Mouse (Mus musculus) hindbrain, embryonic 15.5 days (tissue): Measurements from ENCODE around the gene Sertm1. TPM values are rescaled to one million over a fixed set of nuclear protein-coding genes. Genes with fewer than 3 reads are reported as not detected.

Source experiments
- ATAC-seq: fragments of 200-750 bp; cut with Nextera tagmentation; 2 replicates; pipeline ENCODE4 v1.8.0; 2017; ENCODE audit warnings: low read depth, moderate number of reproducible peaks, moderate TSS enrichment; ENCODE audit not compliant: low FRiP score
- H3K27ac ChIP-seq: fragments of 300-500 bp; sonication (generic); replicated peaks from 2 replicates; pipeline ENCODE4 v1.5.1; 2015; ENCODE audit warnings: mild to moderate bottlenecking, inconsistent platforms
- H3K27me3 ChIP-seq: fragments of 300-500 bp; sonication (generic); 2 replicates; pipeline ENCODE4 v1.6.1; 2015; ENCODE audit warnings: control low read depth, inconsistent platforms
- H3K36me3 ChIP-seq: fragments of 300-500 bp; sonication (generic); 2 replicates; pipeline ENCODE4 v1.6.1; 2015; ENCODE audit warnings: control low read depth, inconsistent platforms
- H3K4me1 ChIP-seq: fragments of 300-500 bp; sonication (generic); replicated peaks from 2 replicates; pipeline ENCODE4 v1.6.1; 2015; ENCODE audit warnings: control low read depth, inconsistent platforms
- H3K4me2 ChIP-seq: fragments of 300-500 bp; sonication (generic); 2 replicates; pipeline ENCODE4 v1.6.1; 2015; ENCODE audit warnings: moderate library complexity, mild to moderate bottlenecking, inconsistent platforms
- H3K4me3 ChIP-seq: fragments of 300-500 bp; sonication (generic); 2 replicates; pipeline ENCODE4 v1.5.1; 2015; ENCODE audit warnings: mild to moderate bottlenecking, inconsistent platforms
- H3K9ac ChIP-seq: fragments of 300-500 bp; sonication (generic); 2 replicates; pipeline ENCODE4 v1.6.1; 2015; ENCODE audit warnings: inconsistent platforms
- H3K9me3 ChIP-seq: fragments of 300-500 bp; sonication (generic); 2 replicates; pipeline ENCODE4 v1.6.1; 2016; ENCODE audit warnings: control low read depth, inconsistent platforms
- WGBS: fragments of 180-500 bp; shearing (Covaris S2); methylation state at CpG from one replicate; pipeline ENCODE4 v1.1.7; 2015; 5-methylcytosine and 5-hydroxymethylcytosine counted together
- polyA plus RNA-seq: library from polyadenylated mRNA; unstranded; fragments of >200 nt; fragmentation: Nextera tagmentation; extraction: Ambion mirVana; gene quantifications from 2 replicates; pipeline ENCODE4 v1.2.1, GENCODE M21; 2015

The Sertm1 gene
- 1.2 and 1.4 TPM in 2 replicates for polyA plus RNA-seq

DNA sequence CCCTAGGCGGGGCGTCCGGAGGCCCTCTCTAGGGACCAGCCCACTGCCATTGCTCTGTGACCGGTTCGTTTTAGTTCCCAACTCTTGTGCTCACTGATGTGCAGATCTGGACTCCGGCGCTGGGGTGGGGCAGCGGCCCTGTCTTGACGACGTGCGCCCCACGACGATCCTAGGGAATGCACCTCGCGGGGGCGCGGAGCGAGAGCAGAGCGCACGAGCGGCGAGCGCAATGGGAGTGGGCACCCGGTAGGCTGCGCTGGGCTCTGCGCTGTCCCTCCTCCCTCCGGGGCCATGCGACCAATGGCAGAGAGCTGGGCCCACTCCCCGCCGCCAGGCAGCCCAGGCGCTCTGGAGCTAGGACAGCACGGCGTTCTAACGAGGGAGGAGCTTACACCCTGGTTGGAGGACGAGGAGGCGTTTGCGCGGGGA, at the start of gene Sertm1:
Gene Sertm1, minus strand, starts transcription at position 245 of the 429 bp plus-strand sequence.
- peak within 1 kb of the TSS; percentile 46 for H3K9ac ChIP-seq
- H3K27me3 ChIP-seq: peaks cover 4% of the 10 kb centered on the region; the same call in 1 of the 2 replicates
- ATAC-seq: peak; percentile 96
- H3K4me3 ChIP-seq: peak within 1 kb of the TSS; percentile 58
- H3K4me2 ChIP-seq: peak within 1 kb of the TSS; percentile 90
- H3K9me3 ChIP-seq: no peaks in the 10 kb centered on the region
- WGBS: under 1% methylated on average over 38 of the region's 38 CpGs
- peaks cover 14% of the 10 kb centered on the region for H3K4me1 ChIP-seq
- no peaks in the 10 kb centered on the region for H3K36me3 ChIP-seq
- H3K27ac ChIP-seq: no peak within 1 kb of the TSS

DNA sequence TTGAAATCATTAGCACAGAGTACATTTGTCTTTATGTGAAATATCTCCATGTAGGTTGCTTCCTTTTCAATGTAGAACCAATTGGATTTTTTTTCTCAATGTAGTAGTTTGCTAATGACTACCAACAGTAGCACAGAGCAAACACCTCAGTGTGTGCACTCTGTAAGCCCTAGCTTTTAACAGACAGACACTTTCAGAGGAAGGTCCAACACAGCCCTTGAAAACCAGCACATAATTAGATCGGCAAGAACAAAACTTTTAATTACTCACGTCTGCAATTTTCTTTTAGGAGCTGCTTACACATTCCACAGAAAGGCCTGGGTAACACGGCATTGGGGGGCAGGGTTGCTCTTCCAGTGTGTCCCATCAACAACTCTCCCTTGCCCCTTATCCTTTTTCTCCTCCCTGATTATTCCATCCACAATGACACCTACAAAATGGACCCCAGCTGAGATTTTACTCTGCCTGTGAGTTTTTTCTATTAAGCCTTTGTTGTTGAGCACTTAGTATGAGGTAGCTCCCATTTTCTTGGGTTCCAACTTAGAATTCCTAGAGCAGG, 49.3 kb upstream of the Sertm1 start:
- no peak overlapping the region for H3K9ac ChIP-seq
- H3K27ac ChIP-seq: peak overlapping the region; percentile 7; the same call in 1 of the 2 replicates
- ATAC-seq: no peak
- peaks cover 5% of the 10 kb centered on the region; the same call in 1 of the 2 replicates for H3K4me1 ChIP-seq
- no peaks in the 10 kb centered on the region for H3K9me3 ChIP-seq
- H3K36me3 ChIP-seq: no peaks in the 10 kb centered on the region
- H3K4me3 ChIP-seq: no peak overlapping the region
- no peak overlapping the region for H3K4me2 ChIP-seq
- 13% methylated on average over 3 of the region's 3 CpGs for WGBS
- no peaks in the 10 kb centered on the region for H3K27me3 ChIP-seq

DNA sequence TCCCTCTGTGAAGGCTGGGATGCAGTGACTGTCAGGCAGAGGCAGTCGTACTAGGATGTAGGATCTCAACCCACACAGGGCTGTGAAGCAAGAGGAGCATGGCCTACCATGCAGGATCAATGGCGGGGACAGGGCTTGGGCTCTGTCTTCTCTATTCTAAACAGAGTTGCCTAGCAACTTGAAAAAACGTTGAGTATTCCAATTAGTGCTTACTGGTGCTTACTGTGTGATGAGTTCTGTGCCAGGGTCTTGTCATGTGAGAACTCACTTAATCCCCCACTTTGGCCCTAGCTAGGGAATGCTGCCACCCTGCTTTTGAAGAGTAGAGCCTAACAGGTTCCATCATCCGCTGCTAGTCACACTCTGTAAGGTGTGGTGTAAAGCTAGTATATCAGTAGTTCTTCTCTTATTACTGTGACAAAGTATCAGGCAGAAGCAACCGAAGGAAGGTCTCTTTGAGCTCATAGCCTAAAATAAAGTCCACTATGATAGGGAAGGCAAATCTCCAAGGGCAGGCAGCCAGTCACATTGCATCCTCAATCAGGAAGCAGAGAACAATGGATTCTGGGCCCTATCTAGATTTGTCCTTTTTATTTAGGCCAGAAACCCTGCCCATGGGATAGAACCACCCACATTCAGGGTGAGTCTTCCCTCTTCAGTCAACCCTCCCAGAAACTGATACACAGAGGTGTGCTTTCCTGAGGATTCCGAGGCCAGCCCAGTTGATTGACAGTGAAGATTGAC, 27.6 kb upstream of the Sertm1 start:
- Histone ChIP-seq H3K27ac (no peak overlapping the region), H3K27me3 (no peaks in the 10 kb centered on the region), H3K36me3 (no peaks in the 10 kb centered on the region), H3K9me3 (no peaks in the 10 kb centered on the region), H3K4me1 (no peaks in the 10 kb centered on the region; the same call in 1 of the 2 replicates), H3K9ac (no peak overlapping the region), H3K4me3 (no peak overlapping the region), H3K4me2 (no peak overlapping the region)
- ATAC-seq: peak; percentile 48
- 59% methylated on average over 6 of the region's 6 CpGs for WGBS

DNA sequence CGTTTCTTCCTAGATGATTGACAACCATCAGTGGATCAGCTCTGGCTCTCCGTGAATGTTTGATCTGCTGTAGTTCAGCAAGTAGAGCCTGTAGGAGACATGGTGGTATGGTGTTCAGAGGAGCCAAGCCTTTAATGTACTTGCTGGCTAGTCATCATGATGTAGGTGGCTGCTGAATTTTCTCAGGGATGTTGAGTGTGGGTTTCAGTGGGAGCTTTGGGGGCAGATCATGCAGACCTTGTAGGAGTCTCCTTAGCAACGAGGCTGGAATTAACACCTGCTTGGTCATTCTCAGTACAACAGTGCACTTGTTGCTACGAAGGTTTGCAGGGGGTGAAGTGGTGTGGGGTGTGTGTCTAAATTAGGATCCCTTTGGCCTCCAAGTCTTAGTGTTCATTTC, 18.8 kb upstream of the Sertm1 start:
- ATAC-seq: no peak
- 71% methylated on average over 4 of the region's 4 CpGs for WGBS

DNA sequence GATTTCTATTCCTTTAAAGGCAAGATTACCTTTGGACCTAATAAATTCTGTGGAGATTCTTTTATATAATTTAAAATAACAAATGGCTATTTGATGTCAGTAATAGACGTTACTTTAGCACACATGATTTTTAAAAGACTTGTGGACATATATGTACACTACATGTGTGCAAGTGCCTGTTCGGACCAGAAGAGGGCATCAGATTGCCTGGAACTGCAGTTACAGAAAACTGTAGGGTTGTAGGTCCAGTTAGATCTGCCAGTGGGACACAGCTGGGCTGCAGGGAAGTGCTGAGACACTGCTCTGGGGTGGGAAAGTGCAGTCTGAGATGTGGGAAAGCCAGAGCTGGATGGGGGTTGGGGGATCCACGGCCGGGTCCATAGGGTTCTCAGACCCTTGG, 16.9 kb upstream of the Sertm1 start:
- H3K27ac ChIP-seq: no peak overlapping the region
- H3K27me3 ChIP-seq: no peaks in the 10 kb centered on the region
- H3K9me3 ChIP-seq: no peaks in the 10 kb centered on the region
- no peak overlapping the region for H3K9ac ChIP-seq
- 98% methylated on average over 4 of the region's 4 CpGs for WGBS
- H3K4me1 ChIP-seq: no peaks in the 10 kb centered on the region
- H3K4me3 ChIP-seq: no peak overlapping the region
- H3K36me3 ChIP-seq: no peaks in the 10 kb centered on the region
- H3K4me2 ChIP-seq: no peak overlapping the region
- ATAC-seq: no peak

More for the DNA sequence above, 18.8 kb upstream of the Sertm1 start:
- Histone ChIP-seq H3K4me2 (no peak overlapping the region), H3K36me3 (no peaks in the 10 kb centered on the region), H3K9me3 (no peaks in the 10 kb centered on the region), H3K4me3 (no peak overlapping the region), H3K9ac (no peak overlapping the region), H3K27ac (no peak overlapping the region), H3K4me1 (no peaks in the 10 kb centered on the region), H3K27me3 (no peaks in the 10 kb centered on the region)

DNA sequence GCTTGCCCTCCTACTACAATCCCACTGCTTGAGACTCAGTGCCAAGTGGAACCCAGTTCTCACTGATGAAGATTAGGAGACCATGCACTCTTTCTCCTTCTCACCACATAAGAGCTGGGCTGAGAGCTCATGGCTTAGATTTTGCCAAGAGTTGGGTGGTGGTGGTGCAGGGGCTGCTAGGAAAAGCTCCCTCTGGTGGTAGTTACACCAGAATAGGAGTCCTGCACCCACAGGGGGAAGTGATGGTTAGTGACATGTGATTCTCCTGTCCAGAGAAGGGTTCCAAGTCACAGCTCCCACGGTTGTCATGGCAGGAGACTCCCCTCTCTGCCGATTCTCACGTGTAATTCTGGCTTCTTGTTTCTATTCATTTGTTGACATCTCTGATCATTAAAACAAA, 4.7 kb upstream of the Sertm1 start:
- Histone ChIP-seq H3K4me2 (no peak overlapping the region), H3K4me1 (peaks cover 5% of the 10 kb centered on the region), H3K27me3 (no peaks in the 10 kb centered on the region), H3K27ac (no peak overlapping the region), H3K36me3 (no peaks in the 10 kb centered on the region), H3K9ac (no peak overlapping the region), H3K9me3 (no peaks in the 10 kb centered on the region), H3K4me3 (no peak overlapping the region)
- no peak for ATAC-seq
- 69% methylated on average over 3 of the region's 3 CpGs for WGBS

DNA sequence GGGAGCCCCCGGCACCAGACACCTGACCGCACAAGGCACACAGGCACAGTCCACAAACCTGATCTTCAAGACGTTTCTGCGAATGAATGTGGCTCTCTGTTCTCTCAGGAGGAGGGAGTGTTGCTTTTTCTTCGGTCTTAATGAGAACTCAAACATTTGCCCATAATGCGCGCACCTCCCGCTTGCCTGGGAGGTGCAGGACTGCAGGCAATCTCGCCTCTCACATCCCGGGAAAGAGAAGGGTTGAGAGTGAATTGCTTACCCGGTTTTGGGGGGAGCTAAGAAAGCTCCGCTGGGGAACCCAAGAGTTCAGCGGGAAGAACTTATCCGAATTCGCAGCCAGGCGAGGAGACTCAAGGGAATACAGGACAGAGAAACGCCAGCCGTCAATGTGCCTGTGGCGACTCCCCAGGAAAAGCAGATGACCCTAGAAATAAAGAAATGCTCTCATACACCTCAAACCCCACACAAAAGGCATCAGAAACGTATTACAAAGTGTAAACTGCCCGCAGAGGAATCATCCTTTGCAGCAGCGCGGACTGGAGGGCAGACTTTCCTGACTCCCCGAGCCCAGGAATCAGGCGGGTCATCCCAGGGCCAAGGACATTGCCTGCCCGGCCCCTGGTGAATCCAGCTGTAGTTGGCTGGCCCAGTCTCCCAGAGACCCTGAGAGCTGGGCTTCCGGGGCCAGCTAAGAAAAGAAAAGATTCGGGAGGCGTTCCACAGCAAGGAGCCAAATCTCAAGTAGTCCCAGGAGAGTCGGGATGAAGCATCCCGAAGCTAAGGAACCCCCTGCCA, 643 bp downstream of the Sertm1 start:
- Histone ChIP-seq H3K9me3 (no peaks in the 10 kb centered on the region), H3K36me3 (no peaks in the 10 kb centered on the region), H3K27ac (no peak overlapping the region), H3K27me3 (peaks cover 4% of the 10 kb centered on the region; the same call in 1 of the 2 replicates), H3K4me2 (peak overlapping the region; percentile 90), H3K4me3 (peak overlapping the region; percentile 58), H3K4me1 (peaks cover 14% of the 10 kb centered on the region), H3K9ac (peak overlapping the region; percentile 46)
- WGBS: 2% methylated on average over 31 of the region's 31 CpGs
- ATAC-seq: peak; percentile 61

DNA sequence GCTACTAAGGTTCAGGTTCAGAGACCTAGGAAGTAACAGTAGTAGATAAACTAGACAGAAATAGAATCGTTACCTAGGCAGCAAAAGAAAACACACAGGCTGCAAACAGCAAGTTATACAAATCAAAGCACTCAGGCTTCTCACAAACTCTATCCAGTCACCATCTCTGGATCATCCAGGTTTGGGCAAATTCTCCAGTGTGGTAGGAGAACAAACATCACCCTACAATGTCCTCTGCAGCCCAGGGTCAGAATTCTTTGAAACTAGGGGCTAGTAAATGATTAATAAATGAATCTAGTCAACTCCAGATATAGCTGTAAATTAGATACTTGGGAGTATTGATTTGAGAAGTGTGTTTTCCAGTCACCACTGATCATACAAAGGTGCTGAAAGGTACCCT, 6.8 kb downstream of the Sertm1 start:
- H3K4me1 ChIP-seq: no peaks in the 10 kb centered on the region
- H3K36me3 ChIP-seq: no peaks in the 10 kb centered on the region
- H3K9ac ChIP-seq: no peak overlapping the region
- no peak for ATAC-seq
- H3K27me3 ChIP-seq: peaks cover 3% of the 10 kb centered on the region; the same call in 1 of the 2 replicates
- no peak overlapping the region for H3K27ac ChIP-seq
- no peak overlapping the region for H3K4me3 ChIP-seq
- WGBS: 89% methylated on average over 1 of the region's 1 CpGs
- no peak overlapping the region for H3K4me2 ChIP-seq
- no peaks in the 10 kb centered on the region for H3K9me3 ChIP-seq

DNA sequence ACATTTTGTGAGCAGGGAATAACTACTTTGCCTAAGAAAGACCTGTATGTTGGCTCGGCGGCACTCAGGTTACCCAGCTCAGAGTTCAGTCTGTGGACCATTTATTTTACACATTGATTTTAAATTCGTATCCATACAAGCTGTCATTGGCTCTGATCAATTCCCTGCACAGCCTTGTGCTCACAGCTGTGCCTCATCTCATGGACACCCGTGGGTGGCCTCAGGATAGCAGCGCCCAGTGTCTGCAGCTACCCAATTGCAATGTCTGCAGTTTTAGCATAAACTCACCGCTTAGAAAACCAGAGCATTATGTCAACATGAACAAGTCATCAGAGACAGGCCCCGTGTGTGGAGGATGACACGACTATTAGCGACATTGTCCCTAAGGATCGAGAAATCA, 17.7 kb downstream of the Sertm1 start:
- Histone ChIP-seq H3K27ac (no peak overlapping the region), H3K4me1 (no peaks in the 10 kb centered on the region), H3K4me2 (no peak overlapping the region), H3K9me3 (no peaks in the 10 kb centered on the region), H3K9ac (no peak overlapping the region), H3K27me3 (no peaks in the 10 kb centered on the region), H3K36me3 (no peaks in the 10 kb centered on the region), H3K4me3 (no peak overlapping the region)
- WGBS: 78% methylated on average over 10 of the region's 10 CpGs
- no peak for ATAC-seq

DNA sequence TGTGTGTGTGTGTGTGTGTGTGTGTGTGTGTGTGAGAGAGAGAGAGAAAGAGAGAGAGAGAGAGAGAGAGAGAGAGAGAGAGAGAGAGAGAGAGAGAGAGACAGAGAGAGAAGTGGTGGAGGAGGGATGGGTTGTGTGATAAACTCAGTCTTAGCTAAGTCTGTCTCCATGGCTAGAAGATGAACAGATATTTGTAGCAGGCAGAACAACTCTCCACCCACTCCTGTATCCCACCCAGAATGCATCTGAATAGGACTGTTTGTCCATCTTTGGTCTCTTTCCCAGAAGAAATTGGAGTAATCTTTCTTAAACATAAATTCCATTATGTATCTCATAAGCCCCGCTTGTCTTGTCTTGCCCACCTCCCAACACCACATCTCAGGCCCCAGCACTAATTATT, 20.8 kb downstream of the Sertm1 start:
- Histone ChIP-seq H3K4me2 (no peak overlapping the region), H3K27ac (no peak overlapping the region), H3K4me3 (no peak overlapping the region), H3K9ac (no peak overlapping the region), H3K9me3 (no peaks in the 10 kb centered on the region), H3K4me1 (no peaks in the 10 kb centered on the region), H3K27me3 (no peaks in the 10 kb centered on the region), H3K36me3 (no peaks in the 10 kb centered on the region)
- ATAC-seq: no peak
- 93% methylated on average over 1 of the region's 1 CpGs for WGBS

DNA sequence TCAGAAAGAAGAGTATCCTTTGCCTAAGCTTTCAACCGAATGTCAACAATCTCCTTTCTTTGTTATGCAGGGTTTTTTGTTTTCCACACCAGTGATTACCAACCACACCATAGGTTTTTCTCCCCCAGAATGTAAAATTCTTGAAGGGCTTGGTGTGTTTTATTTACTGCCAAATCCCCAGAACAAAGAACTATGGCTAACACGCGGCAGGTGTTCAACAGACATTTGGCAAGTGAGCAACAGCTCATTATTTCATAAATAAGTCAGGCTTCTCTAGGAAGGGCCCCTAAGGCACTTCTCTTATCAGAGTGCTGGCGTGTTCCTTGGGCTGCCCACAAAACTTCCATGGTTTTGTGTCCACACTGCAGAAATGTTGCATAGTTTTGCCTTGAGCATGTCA, 23.5 kb downstream of the Sertm1 start:
- no peak for ATAC-seq
- no peaks in the 10 kb centered on the region for H3K4me1 ChIP-seq
- no peak overlapping the region for H3K27ac ChIP-seq
- H3K9ac ChIP-seq: no peak overlapping the region
- no peak overlapping the region for H3K4me3 ChIP-seq
- H3K27me3 ChIP-seq: no peaks in the 10 kb centered on the region
- no peaks in the 10 kb centered on the region for H3K9me3 ChIP-seq
- H3K36me3 ChIP-seq: no peaks in the 10 kb centered on the region
- WGBS: 45% methylated on average over 4 of the region's 4 CpGs
- H3K4me2 ChIP-seq: no peak overlapping the region

DNA sequence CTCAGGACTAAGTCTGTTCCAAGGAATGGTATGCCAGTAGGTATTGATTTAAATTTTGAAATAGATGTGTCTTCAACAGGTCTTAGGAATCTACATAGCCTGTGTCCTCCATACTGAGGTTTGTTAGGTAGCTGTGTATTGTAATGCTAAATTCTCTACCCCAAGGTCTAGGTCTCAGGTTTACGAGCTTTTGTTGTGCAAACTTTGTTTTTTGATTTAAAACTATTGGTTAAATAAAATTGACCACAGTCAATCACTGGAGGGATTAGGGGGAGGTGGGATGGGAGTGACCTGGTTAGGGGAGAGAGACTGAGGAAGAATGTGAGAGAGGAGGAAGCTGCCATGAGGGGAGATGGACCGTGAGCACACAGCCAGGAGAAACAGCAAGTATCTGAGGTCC, 29.2 kb downstream of the Sertm1 start:
- Histone ChIP-seq H3K9me3 (no peaks in the 10 kb centered on the region), H3K36me3 (no peaks in the 10 kb centered on the region), H3K27ac (no peak overlapping the region), H3K4me3 (no peak overlapping the region), H3K4me1 (no peaks in the 10 kb centered on the region), H3K9ac (no peak overlapping the region), H3K27me3 (no peaks in the 10 kb centered on the region), H3K4me2 (no peak overlapping the region)
- ATAC-seq: no peak
- WGBS: 90% methylated on average over 2 of the region's 2 CpGs
